Mouse (Mus musculus) E14TG2a.4 (cell line): ENCODE data around the gene Rap1b.

Source experiments
- H3K27me3 ChIP-seq: 2 replicates; pipeline ENCODE4 v1.6.1; 2014; ENCODE audit warnings: low read length, control low read depth; ENCODE audit not compliant: insufficient read depth
- H3K36me3 ChIP-seq: 2 replicates; pipeline ENCODE4 v1.6.1; 2014; ENCODE audit warnings: low read length, control low read depth; ENCODE audit not compliant: insufficient read depth
- H3K4me1 ChIP-seq: replicated peaks from 2 replicates; pipeline ENCODE4 v1.6.1; 2014; ENCODE audit warnings: low read depth, low read length, control low read depth
- H3K4me3 ChIP-seq: replicated peaks from 2 replicates; pipeline ENCODE4 v1.5.1; 2014; ENCODE audit warnings: mild to moderate bottlenecking, low read length
- H3K9me3 ChIP-seq: 2 replicates; pipeline ENCODE4 v1.6.1; 2014; ENCODE audit warnings: low read length, control low read depth
- CTCF ChIP-seq: conservative IDR thresholded peaks from 2 replicates; pipeline ENCODE4 v1.5.1; 2014; ENCODE audit warnings: low read length
- NANOG ChIP-seq: IDR thresholded peaks from 2 replicates; pipeline ENCODE4 v1.6.1; 2014; ENCODE audit warnings: borderline replicate concordance, low read length, mixed read lengths
- POU5F1 ChIP-seq: IDR thresholded peaks from 2 replicates; pipeline ENCODE4 v1.6.1; 2014; ENCODE audit warnings: low read length, borderline replicate concordance

The Rap1b gene

GRCm38 (mm10) chr10:117774817-117775120 lies 71.1 kb downstream of the Rap1b start:
- Histone ChIP-seq H3K4me3 (no peak overlapping the region), H3K9me3 (no peaks in the 10 kb centered on the region), H3K4me1 (peaks cover 20% of the 10 kb centered on the region), H3K36me3 (peaks cover 98% of the 10 kb centered on the region), H3K27me3 (no peaks in the 10 kb centered on the region)
- TF ChIP-seq POU5F1 (no peak), NANOG (no peak), CTCF (no peak)

DNA sequence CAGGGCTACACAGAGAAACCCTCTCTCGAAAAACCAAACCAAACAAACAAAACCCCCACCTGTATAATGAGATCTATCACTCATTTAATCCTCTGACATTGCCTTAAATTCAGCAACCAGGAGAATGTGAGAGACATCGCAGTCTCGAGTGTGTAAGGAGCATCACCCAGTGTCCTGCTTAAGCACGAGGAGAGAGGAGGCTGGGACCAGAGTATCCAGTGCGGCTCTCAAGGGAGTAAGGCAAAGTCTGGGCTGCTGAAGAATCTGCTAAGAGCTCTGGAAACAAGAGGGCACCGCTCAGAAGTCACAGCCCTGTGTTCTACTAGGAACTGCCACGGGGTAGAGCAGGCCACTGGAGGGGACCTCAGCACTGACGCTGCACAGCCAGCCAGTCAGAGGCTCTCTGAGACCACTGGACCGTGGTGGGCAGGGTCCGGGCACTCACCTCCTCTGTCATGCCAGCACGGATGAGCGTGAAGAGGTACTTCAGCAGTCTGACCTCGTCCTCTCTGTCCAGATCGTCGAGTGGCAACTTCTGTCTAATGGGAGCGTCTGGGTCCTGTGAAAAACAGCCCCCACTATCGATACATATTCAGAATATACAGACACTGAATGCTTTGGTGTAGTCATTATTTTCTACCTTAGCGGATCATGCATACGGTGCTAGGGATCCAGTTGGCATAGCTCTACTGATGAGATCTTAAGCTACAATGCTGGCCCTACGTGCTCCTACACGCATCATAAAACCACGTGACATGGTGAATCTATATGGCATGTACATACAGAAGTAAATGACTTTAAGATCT lies 71.6 kb downstream of the Rap1b start:
- Histone ChIP-seq H3K36me3 (peaks cover 98% of the 10 kb centered on the region), H3K4me1 (peaks cover 19% of the 10 kb centered on the region), H3K9me3 (no peaks in the 10 kb centered on the region), H3K27me3 (no peaks in the 10 kb centered on the region), H3K4me3 (no peak overlapping the region)
- TF ChIP-seq NANOG (no peak), CTCF (no peak), POU5F1 (no peak)

DNA sequence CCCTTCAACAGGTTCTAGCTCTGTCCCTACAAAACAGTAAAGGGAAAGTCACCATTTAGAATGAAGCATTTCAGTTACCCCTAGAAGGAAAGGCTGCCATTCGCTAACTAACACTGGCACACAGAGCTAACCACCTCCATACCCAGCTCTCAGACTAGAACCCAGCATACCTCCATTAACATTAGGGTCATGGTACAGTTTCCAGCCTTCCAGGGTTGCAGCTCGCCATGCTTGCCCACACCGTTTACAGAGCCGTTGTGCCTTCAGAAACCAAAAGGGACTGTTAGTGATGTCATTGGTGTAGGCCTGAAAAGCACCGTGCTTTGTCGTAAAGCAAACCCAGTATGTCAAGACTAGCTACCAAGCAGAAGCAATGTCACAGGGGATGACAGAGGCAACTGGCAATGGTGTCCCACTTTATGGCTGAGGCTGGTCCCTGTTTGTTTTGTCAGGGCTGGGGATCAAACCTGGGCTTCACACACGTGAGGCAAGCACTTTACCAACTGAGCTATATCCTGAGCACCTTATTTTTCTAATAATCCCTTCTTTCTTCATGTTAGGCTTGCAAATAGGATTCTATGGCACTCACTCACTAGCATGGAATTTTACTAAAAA lies 72.6 kb downstream of the Rap1b start:
- H3K9me3 ChIP-seq: no peaks in the 10 kb centered on the region
- no peak overlapping the region for H3K4me3 ChIP-seq
- no peak for TF ChIP-seq NANOG
- no peak for TF ChIP-seq CTCF
- no peak for TF ChIP-seq POU5F1
- peaks cover 95% of the 10 kb centered on the region for H3K36me3 ChIP-seq
- no peaks in the 10 kb centered on the region for H3K27me3 ChIP-seq
- peaks cover 15% of the 10 kb centered on the region for H3K4me1 ChIP-seq

DNA sequence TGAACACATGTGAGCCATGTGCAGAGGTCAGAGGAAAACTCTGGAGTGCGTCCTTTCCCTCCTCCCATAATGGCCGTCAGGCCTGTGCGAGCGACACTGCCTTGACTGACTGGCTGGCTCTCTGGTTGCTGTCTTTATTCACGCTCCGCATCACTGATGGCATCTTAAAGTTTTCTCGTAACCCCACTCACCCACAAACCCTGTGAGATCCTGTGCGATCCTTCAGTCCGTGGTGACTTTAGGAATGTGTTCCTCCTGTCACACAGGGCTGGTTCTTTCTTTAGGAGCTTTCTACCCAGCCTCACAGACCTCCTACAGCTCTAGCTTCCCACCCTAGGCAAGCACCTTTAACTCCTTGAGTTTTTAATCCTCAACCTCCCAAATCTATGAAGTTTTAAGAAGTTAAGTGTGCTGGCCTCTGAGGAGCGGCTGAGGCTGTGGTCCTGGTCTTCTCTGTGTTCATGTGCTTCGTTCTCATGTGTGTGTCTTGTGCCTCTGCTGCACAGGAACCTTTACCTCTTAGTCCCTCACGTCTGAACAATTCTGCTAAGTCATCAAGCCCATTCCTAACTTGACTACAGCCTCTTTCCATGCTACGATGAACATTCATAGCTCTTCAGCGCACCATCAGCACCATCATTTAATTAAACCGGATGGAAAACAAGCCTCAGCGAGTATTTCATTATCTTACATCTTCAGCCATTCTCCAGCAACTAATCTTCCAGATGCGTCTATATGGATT lies 73.3 kb downstream of the Rap1b start:
- peaks cover 18% of the 10 kb centered on the region for H3K4me1 ChIP-seq
- no peaks in the 10 kb centered on the region for H3K9me3 ChIP-seq
- H3K4me3 ChIP-seq: no peak overlapping the region
- no peaks in the 10 kb centered on the region for H3K27me3 ChIP-seq
- H3K36me3 ChIP-seq: peaks cover 95% of the 10 kb centered on the region
- TF ChIP-seq POU5F1: no peak
- TF ChIP-seq NANOG: no peak
- no peak for TF ChIP-seq CTCF

- H3K4me1 ChIP-seq: peaks cover 9% of the 10 kb centered on the region
- peaks cover 96% of the 10 kb centered on the region for H3K36me3 ChIP-seq
- TF ChIP-seq NANOG: no peak
- H3K9me3 ChIP-seq: no peaks in the 10 kb centered on the region
- no peak overlapping the region for H3K4me3 ChIP-seq
- no peaks in the 10 kb centered on the region for H3K27me3 ChIP-seq
These were observed 74.7 kb downstream of the Rap1b start for GRCm38 (mm10) chr10:117771131-117771510.

DNA sequence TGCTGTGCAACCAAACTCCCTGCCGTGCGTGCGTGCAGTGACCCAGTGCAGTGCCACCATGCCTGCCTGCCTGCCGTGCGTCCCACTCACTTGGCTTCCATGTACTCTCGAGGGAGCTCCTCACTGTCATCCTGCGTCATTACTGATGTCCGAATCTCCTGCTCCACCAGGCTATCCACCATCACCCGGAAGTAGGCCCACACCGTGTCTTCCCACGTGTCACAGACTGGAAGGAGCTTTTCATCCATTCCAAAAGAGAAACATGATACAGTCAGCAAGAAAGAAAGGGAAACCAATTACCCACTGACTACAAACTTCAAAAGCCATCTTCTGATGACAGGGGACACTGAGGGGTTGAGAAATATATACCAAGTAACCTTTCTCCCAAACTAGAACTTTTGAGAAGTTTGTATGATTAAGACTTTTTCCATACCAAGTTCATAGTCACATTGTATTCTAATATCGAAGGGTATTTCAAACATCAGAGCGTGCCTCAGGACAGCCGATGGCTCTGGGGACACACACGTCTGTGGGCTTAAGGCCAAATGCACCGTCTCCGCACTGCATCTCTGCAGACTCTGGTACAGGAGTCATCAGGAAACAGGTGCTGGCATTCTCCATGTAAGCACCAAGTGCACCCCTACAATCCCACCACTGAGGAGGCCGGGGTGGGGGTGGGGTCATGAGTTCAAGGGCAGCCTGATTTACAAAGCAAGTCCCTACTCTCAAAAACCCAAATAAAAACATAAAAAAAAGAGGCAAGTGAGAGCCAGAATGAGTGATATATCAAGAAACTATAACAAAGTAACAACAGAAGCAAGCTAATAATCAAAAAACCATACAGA lies 75.3 kb downstream of the Rap1b start:
- Histone ChIP-seq H3K9me3 (no peaks in the 10 kb centered on the region), H3K36me3 (peaks cover 96% of the 10 kb centered on the region), H3K4me3 (no peak overlapping the region), H3K4me1 (peaks cover 9% of the 10 kb centered on the region), H3K27me3 (no peaks in the 10 kb centered on the region)
- no peak for TF ChIP-seq CTCF
- TF ChIP-seq NANOG: no peak
- no peak for TF ChIP-seq POU5F1

- no peak for TF ChIP-seq NANOG
- no peak for TF ChIP-seq CTCF
- TF ChIP-seq POU5F1: no peak
- Histone ChIP-seq H3K4me1 (peaks cover 10% of the 10 kb centered on the region), H3K27me3 (no peaks in the 10 kb centered on the region), H3K36me3 (peaks cover 96% of the 10 kb centered on the region), H3K9me3 (no peaks in the 10 kb centered on the region), H3K4me3 (no peak overlapping the region)
These were observed 76.1 kb downstream of the Rap1b start for GRCm38 (mm10) chr10:117769541-117770285.

- peaks cover 10% of the 10 kb centered on the region for H3K4me1 ChIP-seq
- H3K9me3 ChIP-seq: no peaks in the 10 kb centered on the region
- no peak for TF ChIP-seq POU5F1
- no peak for TF ChIP-seq NANOG
- TF ChIP-seq CTCF: no peak
- peaks cover 94% of the 10 kb centered on the region for H3K36me3 ChIP-seq
- no peaks in the 10 kb centered on the region for H3K27me3 ChIP-seq
- no peak overlapping the region for H3K4me3 ChIP-seq
These were observed 77.7 kb downstream of the Rap1b start for GRCm38 (mm10) chr10:117768141-117768440.
